Mouse (Mus musculus): ENCODE data around the gene Rcor2.

The Rcor2 gene

DNA sequence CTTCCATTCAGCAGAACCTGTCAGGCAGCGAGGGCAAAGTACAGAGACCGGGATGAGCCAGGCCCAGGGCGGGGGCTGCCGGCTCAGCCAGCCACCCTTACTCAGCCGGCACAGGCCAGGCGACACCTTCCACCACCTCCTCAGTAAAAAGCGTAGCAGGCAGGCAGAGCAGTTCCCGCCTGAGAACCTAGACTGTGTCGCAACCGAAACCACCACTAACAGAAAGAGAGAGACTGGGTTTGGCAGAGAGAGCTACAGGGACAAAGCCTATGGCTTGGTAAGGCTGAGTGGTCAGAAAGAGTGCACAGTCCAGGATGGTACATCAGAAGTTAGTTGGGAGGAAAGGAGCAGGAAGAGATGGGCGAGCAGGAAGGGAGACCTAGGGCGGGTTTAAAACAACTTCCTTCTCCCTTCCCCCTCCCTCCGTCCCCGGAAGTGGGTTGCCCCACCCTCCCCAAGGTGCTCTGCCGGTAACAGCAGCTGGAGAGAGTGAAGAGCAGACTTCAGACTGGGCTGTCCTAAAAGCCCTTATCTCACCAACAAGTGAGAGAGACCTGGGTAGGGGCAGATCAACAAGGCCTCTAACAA lies 28.0 kb downstream of the Rcor2 start:
- DNase-seq = no peak

DNA sequence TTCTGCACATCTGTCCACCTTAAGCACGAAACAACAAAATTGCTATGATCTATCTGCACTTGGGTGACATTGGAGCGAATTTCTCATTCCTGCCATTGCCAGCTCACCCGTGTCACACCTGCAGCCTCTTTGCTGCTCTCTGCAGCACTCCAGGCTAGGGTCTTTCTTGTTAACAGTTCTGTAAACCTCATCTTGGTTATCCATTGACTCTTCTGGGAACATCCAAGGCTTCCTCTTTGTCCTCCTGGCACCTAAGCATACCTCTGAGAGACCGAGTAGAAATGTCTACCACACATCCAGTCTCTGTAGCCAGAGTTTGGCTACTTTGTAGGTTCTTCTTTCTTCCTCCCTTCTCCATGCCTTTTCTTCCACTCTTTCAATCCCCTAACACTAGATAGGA lies 28.8 kb downstream of the Rcor2 start:
- no peak for DNase-seq

DNA sequence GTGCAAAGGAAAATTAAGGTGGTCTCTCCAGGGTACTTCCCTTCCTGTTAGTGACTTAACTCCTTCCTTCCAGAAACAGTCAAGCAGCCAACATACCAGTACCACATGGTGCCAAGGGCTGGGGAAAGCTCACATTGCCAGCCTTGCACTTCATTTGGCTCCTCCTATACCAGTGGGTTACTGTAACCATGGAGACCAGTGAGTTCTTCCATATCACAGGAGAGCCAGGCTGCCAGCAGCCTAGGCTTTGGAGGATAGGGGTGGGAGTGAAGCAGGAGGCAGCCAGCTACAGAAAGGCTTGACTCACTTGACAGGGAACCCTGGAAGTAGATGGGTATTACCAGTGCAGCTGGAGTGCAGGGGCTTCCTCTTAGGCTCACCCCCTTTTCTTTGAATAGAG lies 31.9 kb downstream of the Rcor2 start:
- DNase-seq = no peak

DNA sequence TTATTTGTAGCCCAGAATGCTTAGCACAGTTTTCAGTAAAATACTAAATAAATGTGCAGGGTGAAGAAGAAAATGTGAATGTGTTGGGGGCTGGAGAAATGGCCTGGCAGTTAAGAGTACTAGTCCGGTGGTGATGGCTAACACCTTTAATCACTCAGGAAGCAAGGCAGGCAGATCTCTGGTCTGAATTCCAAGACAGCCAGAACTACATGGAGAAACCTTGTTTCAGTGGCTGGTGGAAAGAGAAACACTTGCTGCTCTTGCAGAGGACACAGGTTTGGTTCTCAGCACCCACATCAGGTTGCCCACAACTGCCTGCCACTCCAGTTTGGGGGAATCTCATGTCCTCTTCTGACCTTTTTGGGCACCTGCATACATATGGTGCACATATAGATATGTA lies 33.0 kb downstream of the Rcor2 start:
- DNase-seq = no peak

DNA sequence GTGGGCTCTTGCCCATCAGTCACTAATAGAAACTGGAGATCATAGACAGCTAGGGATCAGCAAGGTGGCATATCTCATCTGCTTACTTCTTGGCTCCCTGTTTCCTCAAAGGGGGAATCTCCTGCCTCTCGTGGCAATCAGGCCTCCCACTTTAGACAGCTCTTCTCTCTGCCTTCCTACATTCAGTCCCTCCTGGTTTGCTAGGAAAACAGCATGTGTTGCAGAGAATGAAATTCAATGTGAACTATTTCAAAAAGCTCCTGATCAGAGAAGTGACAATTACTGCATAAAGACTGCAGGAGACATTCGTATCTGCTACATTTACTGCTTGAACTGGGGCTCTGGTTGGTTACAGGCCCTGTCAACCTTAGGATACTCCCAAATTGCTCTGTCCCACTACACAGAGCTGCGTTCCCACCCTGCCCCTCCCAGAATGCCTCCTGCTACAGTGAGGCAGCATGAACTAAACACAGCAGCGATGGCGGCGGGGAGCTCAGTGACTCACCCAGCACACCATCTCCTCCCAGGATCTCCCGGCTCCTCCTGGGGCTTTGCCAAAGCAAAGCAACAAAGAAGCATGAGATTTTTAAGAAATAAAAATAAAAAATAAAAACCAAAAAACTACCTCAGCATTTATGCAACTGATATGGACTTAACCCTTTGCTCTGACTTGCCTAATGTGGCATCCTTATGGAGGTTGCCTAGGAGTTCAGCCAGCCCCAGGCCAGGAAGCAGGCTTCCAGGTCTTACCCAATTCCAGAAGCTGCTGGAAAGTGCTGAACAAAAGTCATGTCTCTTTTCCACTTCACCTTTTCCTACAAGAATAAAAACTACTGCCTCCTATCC lies 34.7 kb downstream of the Rcor2 start:
- no peak for DNase-seq

DNA sequence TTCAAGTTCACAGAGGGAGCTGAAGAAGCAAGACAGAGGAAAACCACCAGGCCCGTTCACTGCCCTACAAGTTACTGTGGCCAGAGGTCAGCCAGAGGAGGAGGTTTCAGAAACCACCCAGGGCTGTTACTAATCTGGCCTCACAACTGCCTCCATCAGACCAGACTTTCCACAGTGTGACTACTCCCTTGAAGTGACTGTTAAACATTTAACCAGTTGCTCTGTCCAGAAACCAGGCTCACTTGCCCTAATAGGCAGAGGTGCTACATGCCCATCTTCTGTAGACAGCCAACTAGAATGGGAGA lies 35.3 kb downstream of the Rcor2 start:
- no peak for DNase-seq

DNA sequence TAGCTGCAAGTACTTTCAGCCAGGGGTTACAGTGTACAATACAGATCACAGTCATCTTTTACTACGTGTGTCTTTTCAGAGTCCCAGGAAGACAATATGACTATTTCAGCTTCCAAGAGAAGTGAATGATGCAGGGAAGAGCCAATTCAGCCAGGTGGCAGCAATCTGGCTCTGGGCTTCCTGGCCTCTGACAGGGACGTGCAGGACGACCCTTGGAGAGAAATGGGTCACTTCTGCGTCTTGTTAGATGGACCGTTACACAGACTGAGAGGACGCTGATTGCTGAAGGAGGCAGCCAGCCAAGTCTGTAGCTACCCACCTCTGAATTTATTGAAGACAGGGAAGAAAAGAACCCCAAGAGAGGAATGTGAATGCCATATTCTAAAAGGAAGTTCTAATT lies 36.7 kb downstream of the Rcor2 start:
- DNase-seq = no peak

DNA sequence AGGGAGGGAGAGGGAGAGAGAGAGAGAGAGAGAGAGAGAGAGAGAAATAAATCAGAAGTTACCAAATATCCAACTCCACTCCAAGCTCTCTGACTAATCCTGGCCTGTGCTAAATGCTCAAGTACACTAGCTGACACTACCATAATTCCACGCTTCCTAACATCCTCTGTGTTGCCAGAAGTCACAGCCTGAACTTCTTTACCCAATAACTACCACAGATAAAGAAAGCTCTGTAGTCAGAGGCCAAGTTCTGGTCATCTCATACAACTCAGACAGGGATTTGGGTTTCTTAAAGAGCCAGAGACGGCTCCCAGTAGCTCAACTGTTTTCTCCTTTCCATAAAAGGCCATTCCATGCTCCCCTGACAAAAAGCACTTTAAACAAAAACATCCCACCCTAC lies 37.7 kb downstream of the Rcor2 start:
- DNase-seq = no peak

DNA sequence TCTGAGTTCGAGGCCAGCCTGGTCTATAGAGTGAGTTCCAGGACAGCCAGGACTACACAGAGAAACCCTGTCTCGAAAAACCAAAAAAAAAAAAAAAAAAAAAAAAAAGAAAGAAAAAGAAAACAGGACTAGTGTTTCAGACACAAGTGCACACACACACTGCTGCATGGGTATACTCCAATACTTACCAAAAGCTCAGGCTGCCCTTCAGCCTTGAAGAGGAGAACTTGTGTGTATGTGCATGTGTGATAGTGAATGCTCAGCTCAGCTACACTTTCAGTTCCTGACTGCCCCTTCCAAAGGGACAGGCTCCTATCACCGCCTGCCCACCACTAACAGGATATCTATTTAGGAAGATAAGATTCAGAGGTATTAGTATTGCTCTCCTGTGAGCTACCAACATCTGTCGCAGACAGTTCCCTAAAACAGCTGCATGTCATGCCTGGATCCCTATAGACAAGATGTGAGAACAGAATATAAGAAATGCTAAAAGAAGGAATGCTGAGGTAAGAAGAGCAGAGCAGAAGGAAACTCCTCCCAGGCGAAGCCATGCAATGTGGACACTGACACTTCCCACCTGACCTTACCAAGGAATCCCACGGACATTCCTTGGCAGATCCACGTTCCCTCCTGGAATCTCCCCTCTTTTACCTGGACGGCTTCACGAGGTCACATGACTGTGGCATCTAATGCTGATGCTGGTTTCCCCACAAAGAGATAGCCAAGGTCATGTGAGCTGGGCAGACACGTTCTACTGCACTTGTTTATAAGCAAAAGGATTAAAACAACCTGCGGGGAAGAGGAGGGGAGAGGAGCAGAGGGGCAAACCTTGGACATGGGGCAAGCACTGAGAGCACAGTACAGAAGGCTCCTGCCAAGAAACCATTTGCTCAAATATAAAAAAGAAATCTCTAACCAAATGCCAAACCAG lies 38.5 kb downstream of the Rcor2 start:
- DNase-seq = no peak

DNA sequence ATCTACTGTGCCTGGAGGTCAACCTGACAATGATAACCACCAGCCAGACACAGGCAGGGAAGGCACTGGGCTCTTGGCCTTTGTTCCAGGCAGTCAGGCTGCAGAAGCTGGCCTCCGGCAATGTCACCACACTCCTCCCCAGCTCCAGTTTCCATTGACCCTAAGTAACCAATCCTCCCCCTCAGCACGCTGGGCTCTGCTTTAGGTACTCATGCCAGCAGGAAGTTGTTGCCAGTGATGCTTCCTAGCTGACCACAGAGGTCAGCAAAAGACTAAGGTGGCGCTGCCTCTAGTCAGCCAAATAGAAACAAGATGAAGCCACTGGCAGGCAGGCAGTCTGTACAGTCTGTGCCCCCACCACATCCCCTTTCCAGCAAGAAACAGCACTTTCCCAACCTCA lies 39.8 kb downstream of the Rcor2 start:
- no peak for DNase-seq

DNA sequence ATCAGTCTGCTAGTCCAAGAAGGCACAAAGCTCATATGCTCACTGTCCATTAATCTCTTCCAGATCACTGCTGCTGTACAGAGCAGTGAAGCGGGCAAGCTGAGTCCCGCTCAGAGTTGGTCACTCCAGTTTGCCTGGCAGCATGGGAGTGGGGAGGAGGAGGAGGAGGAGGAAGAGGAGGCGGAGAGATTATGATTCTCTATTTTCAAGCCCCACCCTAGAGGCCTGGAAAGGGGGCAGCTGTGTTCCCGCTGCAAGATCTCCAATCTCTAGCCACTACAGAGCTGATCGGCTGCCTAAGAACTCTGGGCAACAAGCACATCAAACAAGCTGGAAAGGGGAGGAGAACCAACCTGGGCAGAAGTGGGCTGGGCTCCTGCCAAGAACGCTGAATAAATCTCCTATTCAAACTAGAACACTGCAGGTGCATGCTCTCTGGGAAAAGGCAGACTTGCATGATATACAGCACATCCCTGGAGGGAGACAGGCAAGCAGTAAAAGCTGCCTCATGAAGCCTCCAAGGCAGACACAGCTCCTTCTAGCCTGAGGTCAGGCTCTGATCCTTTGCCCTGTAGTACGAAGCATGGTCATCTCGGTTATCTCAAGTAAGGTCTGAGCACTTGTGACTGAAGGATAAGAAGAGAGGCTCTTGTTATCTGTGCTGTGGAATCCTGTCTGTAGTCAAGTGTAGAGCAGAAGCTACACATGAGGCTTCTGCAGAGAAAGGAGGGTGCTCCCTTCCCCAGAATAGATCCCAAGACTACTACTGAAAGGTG lies 41.1 kb downstream of the Rcor2 start:
- DNase-seq = peak; percentile 17

DNA sequence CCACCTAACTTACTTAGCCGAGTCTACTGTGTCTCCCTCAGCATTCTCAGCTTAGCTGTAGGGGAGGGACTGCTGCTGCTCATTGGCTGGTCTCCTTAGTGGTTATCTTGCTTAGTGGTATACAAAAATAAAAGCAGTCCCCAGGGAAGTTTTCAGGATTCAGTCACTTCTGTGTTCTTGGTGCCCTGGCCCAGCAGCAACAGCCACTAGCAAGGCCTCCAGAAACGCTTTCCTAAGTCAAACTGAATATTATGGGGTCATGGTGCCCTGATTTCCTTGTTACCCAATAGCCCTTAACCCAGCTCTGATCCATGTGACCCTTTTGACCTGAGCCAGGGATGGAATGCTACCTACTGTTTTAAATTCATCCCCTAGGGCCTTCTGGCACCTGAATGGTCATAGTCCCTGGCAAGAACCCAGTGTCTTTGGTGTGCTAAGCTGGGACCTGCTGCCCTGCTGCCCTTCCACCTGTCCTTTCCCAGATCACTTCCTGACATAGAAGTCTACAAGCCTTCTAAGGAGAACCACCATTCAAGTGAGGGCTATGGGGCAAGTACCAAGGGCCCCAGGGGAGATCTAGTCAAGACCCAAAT lies 42.7 kb downstream of the Rcor2 start:
- no peak for DNase-seq

DNA sequence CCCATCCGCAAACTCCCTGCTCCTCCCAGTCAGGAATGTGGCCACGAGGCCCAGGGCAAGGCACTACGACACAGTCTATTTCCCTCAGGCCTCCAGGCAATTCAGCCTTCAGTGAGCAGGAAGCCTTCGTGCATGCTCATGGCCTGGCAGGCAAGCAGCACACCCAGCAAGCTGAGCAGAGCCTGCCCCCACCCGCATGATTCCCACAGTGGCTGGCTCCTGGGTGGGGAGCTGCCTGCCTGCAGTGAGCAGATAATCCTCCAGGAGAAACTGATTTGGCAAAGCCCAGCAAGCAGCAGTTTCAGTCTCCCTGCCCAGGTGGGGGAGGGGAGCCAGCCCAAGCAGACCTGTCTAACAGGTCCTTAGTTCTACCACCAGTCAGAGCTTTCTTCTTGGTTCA lies 43.6 kb downstream of the Rcor2 start:
- DNase-seq = peak; percentile 56

DNA sequence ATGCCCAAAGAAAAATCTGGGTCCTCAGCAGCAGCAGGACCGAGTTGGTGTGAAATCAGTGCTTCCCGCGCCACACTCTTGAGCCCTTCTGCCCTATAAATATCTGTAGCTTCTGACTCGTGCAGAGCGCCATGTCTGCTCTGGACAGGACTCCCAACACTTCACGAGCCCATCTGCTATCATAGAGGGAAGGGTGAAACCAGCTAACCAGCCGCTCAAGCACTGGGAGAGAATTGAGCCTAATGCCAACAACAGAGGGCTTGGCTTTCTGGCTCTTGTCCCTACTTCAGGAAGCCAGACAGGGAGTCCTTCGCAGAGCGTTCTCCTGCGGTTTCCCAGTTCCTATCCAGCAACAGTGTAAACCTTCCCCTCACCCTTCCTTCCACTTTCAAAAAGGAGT lies 44.2 kb downstream of the Rcor2 start:
- no peak for DNase-seq

DNA sequence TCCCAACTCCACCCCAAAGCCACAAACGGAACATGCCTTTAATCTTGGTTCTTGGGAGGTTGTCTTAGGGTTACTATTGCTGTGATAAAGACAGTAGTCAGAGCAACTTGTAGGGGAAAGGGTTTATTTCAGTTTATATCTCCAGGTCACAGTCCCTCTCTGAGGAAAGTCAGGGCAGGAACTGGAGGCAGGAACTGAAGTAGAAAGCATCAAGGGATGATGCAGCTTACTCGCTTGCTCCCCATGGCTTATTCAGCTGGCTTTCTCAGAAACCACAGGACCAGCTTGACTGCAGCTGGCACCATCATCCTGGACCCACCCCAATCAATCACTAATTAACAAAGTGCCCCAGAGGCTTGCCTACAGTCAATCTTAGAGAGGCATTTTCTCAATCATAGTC lies 46.5 kb downstream of the Rcor2 start:
- DNase-seq = no peak

DNA sequence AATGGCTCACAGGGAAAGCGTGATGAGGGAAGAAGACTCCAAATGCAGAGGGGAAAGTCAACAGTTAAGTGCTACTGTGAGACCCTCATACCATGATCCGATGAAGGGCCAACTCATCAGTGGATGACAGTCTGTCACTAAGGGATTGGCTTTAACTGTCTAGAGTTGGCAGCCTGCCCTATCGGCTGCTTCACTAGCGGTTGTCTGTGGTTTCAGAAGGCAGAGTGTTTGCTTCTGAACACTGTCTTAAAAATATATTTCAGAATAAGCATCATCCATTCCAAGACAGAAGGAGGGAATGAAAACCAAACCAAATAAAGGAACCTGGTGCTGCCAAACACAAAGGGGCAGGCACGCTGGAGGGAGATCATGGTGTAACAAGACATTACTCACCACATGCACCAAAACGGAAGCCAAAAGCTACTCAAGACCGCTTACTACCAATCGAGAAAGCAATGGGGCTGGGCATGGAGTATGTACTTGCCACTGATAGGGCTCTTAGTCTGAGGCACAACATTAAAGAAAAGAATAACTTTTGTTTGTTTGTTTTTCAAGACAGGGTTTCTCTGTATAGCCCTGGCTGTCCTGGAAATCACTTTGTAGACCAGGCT lies 48.0 kb downstream of the Rcor2 start:
- DNase-seq = no peak

DNA sequence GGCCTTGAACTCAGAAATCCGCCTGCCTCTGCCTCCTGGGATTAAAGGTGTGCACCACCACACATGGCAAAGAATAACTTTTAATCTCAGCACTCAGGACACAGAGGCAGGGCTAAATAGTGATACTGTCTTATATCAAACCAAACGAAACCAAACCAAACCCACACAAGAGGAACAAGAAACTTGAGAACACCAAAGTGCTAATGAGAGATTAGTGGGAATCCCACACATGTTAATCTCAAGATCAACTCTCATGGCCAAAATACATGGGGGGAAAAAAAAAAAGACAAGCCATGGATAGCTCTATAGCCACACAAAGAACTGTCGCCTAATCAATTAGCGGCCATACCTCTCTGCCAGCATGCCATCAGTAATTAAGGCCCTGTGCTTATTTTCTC lies 48.5 kb downstream of the Rcor2 start:
- no peak for DNase-seq

DNA sequence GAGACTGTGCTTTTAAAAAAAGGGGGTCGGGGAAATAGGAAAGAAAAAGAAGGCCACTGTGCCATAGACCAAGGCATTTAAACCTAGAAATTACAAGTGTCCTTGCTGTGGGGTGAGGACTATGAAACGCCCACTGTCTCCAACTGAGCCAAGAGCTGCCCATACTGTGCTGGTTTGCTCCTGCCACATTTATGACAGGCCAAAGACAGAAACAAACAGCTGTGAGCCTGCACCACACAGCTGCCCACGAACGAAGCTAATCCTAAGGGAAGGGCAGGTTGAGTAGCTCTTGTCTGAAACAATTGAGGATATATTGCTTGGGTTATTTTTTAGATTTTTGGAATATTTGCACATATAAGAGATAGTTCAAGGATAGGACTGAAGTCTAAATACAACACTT lies 49.7 kb downstream of the Rcor2 start:
- DNase-seq = no peak

DNA sequence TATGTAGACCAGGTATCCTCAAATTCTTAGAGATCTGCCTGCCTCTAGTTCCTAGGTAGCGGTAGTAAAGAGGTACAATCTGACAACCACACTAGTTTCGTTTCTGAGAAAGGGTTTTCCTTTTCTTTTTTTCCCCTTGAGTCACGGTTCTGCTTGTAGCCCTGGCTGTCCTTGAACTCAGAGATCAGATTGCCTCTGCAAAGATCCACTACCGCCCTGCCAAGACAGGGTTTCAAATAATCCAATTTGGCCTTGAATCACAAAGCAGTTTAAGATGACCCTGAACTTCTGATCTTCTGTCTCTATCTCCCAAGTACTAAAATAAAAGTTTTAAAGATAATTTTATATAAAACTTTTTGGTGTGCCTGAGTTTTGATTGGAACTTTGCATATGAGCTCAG lies 50.6 kb downstream of the Rcor2 start:
- no peak for DNase-seq

DNA sequence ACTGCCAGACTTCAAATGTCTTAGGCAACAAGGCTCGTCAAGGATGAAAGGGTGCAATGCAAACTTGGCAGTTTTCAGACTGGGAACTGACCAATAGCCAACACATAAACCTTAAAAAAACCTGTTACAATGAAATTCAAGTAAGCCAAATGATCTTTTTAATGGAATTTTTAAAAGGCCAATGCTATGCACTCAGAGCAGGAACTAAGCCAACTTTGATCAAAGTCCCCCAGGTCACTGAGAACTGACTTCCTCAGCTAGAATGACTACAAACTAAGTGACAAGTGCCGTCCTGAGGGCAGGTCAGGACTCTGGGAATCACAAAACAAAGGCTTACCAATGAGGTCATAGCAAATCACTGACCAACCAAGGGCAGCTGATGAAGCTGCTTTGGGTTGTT lies 53.1 kb downstream of the Rcor2 start:
- no peak for DNase-seq

DNA sequence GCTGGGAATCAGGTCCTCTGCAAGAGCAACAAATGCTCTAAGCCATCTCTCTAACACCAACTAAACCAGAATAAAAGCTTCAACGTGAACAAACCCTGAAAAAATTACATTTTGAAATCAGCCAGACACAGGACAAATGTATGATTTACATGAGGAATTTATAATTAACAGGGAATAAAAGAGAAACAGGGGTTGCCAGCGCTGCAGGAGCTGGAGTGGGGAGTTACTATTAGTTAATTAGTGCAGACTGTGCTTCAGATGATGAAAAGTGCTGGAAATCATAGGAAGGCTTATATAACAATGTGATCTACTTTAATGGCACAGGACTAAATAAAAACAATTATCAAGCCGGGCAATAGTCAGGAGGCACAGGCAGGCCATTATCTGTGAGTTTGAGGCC lies 54.3 kb downstream of the Rcor2 start:
- no peak for DNase-seq
